Mouse (Mus musculus): ENCODE measurements around the gene Arl3. TPM values are rescaled to one million over a fixed set of nuclear protein-coding genes. Genes with fewer than 3 reads are reported as not detected.

Gene Arl3
- polyA plus RNA-seq, 1 experiment from 2014 or later: 39.6 TPM

GRCm38 (mm10) chr19:46562581-46563515, 10.2 kb downstream of the Arl3 start:
- H3K4me3 ChIP-seq (ENCODE audit: low read depth, low read length): no peak overlapping the region
- H3K36me3 ChIP-seq (ENCODE audit: control insufficient read depth, insufficient read depth, low read length): no peaks in the 10 kb centered on the region
- H3K9me3 ChIP-seq (ENCODE audit: control insufficient read depth, low read length): no peaks in the 10 kb centered on the region
- TF ChIP-seq EP300 (optimal IDR thresholded peaks at IDR 0.05) (no peak), CTCF (IDR thresholded peaks at IDR 0.05; ENCODE audit: low read depth) (no peak)
- no peaks in the 10 kb centered on the region for H3K27me3 ChIP-seq (ENCODE audit: control insufficient read depth, insufficient read depth, low read length)
- H3K4me2 ChIP-seq (replicated peaks; ENCODE audit: low read depth): no peak overlapping the region
- DNase-seq (ENCODE audit: low spot score) (no peak), ATAC-seq (ENCODE audit: low FRiP score, low TSS enrichment) (no peak)
- H3K4me1 ChIP-seq (replicated peaks; ENCODE audit: control insufficient read depth, insufficient read depth): no peaks in the 10 kb centered on the region
- 77% methylated on average over 14 of the region's 14 CpGs for WGBS
- H3K9ac ChIP-seq (ENCODE audit: low read length): no peak overlapping the region
- peak overlapping the region; percentile 25; the same call in 1 of the 2 replicates for H3K27ac ChIP-seq (replicated peaks)

GRCm38 (mm10) chr19:46562132-46562531, 10.9 kb downstream of the Arl3 start:
- H3K27me3 ChIP-seq (ENCODE audit: control insufficient read depth, insufficient read depth, low read length): no peaks in the 10 kb centered on the region
- H3K4me3 ChIP-seq (ENCODE audit: low read depth, low read length): no peak overlapping the region
- no peak overlapping the region for H3K4me2 ChIP-seq (replicated peaks; ENCODE audit: low read depth)
- no peak overlapping the region for H3K9ac ChIP-seq (ENCODE audit: low read length)
- ATAC-seq (ENCODE audit: low FRiP score, low TSS enrichment) (peak; percentile 62; the same call in 1 of the 2 replicates), DNase-seq (ENCODE audit: low spot score) (peak; percentile 56)
- peak overlapping the region; percentile 25; the same call in 1 of the 2 replicates for H3K27ac ChIP-seq (replicated peaks)
- no peaks in the 10 kb centered on the region for H3K4me1 ChIP-seq (replicated peaks; ENCODE audit: control insufficient read depth, insufficient read depth)
- no peak for TF ChIP-seq EP300 (optimal IDR thresholded peaks at IDR 0.05)
- peak; percentile 88 for TF ChIP-seq CTCF (IDR thresholded peaks at IDR 0.05; ENCODE audit: low read depth)
- no peaks in the 10 kb centered on the region for H3K36me3 ChIP-seq (ENCODE audit: control insufficient read depth, insufficient read depth, low read length)
- 29% methylated on average over 1 of the region's 1 CpGs for WGBS
- H3K9me3 ChIP-seq (ENCODE audit: control insufficient read depth, low read length): no peaks in the 10 kb centered on the region

GRCm38 (mm10) chr19:46558631-46559030, 14.4 kb downstream of the Arl3 start:
- no peaks in the 10 kb centered on the region for H3K4me1 ChIP-seq (replicated peaks; ENCODE audit: control insufficient read depth, insufficient read depth)
- H3K27ac ChIP-seq (replicated peaks): no peak overlapping the region
- no peak overlapping the region for H3K9ac ChIP-seq (ENCODE audit: low read length)
- 68% methylated on average over 12 of the region's 12 CpGs for WGBS
- no peaks in the 10 kb centered on the region for H3K9me3 ChIP-seq (ENCODE audit: control insufficient read depth, low read length)
- DNase-seq (ENCODE audit: low spot score) (peak; percentile 48), ATAC-seq (ENCODE audit: low FRiP score, low TSS enrichment) (0 out of 2 replicates have a peak, but pooled peaks have one; percentile 21)
- no peaks in the 10 kb centered on the region for H3K27me3 ChIP-seq (ENCODE audit: control insufficient read depth, insufficient read depth, low read length)
- H3K4me2 ChIP-seq (replicated peaks; ENCODE audit: low read depth): no peak overlapping the region
- TF ChIP-seq EP300 (optimal IDR thresholded peaks at IDR 0.05) (no peak), CTCF (IDR thresholded peaks at IDR 0.05; ENCODE audit: low read depth) (no peak)
- no peaks in the 10 kb centered on the region for H3K36me3 ChIP-seq (ENCODE audit: control insufficient read depth, insufficient read depth, low read length)
- H3K4me3 ChIP-seq (ENCODE audit: low read depth, low read length): no peak overlapping the region

GRCm38 (mm10) chr19:46558009-46558408, 15.0 kb downstream of the Arl3 start:
- Histone ChIP-seq H3K36me3 (ENCODE audit: control insufficient read depth, insufficient read depth, low read length) (no peaks in the 10 kb centered on the region), H3K27me3 (ENCODE audit: control insufficient read depth, insufficient read depth, low read length) (no peaks in the 10 kb centered on the region), H3K9ac (ENCODE audit: low read length) (no peak overlapping the region), H3K9me3 (ENCODE audit: control insufficient read depth, low read length) (no peaks in the 10 kb centered on the region), H3K4me1 (replicated peaks; ENCODE audit: control insufficient read depth, insufficient read depth) (no peaks in the 10 kb centered on the region), H3K4me2 (replicated peaks; ENCODE audit: low read depth) (no peak overlapping the region), H3K4me3 (ENCODE audit: low read depth, low read length) (no peak overlapping the region), H3K27ac (replicated peaks) (no peak overlapping the region)
- 77% methylated on average over 8 of the region's 8 CpGs for WGBS
- DNase-seq (ENCODE audit: low spot score) (no peak), ATAC-seq (ENCODE audit: low FRiP score, low TSS enrichment) (no peak)
- TF ChIP-seq EP300 (optimal IDR thresholded peaks at IDR 0.05): no peak
- TF ChIP-seq CTCF (IDR thresholded peaks at IDR 0.05; ENCODE audit: low read depth): peak; percentile 31

GRCm38 (mm10) chr19:46553541-46553955, 19.4 kb downstream of the Arl3 start:
- H3K9ac ChIP-seq (ENCODE audit: low read length): no peak overlapping the region
- 64% methylated on average over 11 of the region's 11 CpGs for WGBS
- ATAC-seq (ENCODE audit: low FRiP score, low TSS enrichment): no peak

GRCm38 (mm10) chr19:46552496-46552895, 20.5 kb downstream of the Arl3 start:
- no peaks in the 10 kb centered on the region for H3K9me3 ChIP-seq (ENCODE audit: control insufficient read depth, low read length)
- H3K27ac ChIP-seq (replicated peaks): no peak overlapping the region
- no peak overlapping the region for H3K9ac ChIP-seq (ENCODE audit: low read length)
- ATAC-seq (ENCODE audit: low FRiP score, low TSS enrichment) (no peak), DNase-seq (ENCODE audit: low spot score) (no peak)
- H3K4me2 ChIP-seq (replicated peaks; ENCODE audit: low read depth): no peak overlapping the region
- no peaks in the 10 kb centered on the region for H3K4me1 ChIP-seq (replicated peaks; ENCODE audit: control insufficient read depth, insufficient read depth)
- TF ChIP-seq EP300 (optimal IDR thresholded peaks at IDR 0.05) (no peak), CTCF (IDR thresholded peaks at IDR 0.05; ENCODE audit: low read depth) (no peak)
- H3K4me3 ChIP-seq (ENCODE audit: low read depth, low read length): no peak overlapping the region
- 85% methylated on average over 3 of the region's 4 CpGs for WGBS
- no peaks in the 10 kb centered on the region for H3K27me3 ChIP-seq (ENCODE audit: control insufficient read depth, insufficient read depth, low read length)
- peaks cover 4% of the 10 kb centered on the region for H3K36me3 ChIP-seq (ENCODE audit: control insufficient read depth, insufficient read depth, low read length)

More at GRCm38 (mm10) chr19:46553541-46553955, 19.4 kb downstream of the Arl3 start:
- no peak for DNase-seq (ENCODE audit: low spot score)
- Histone ChIP-seq H3K27me3 (ENCODE audit: control insufficient read depth, insufficient read depth, low read length) (no peaks in the 10 kb centered on the region), H3K27ac (replicated peaks) (no peak overlapping the region), H3K4me1 (replicated peaks; ENCODE audit: control insufficient read depth, insufficient read depth) (no peaks in the 10 kb centered on the region), H3K4me3 (ENCODE audit: low read depth, low read length) (no peak overlapping the region), H3K9me3 (ENCODE audit: control insufficient read depth, low read length) (no peaks in the 10 kb centered on the region), H3K36me3 (ENCODE audit: control insufficient read depth, insufficient read depth, low read length) (peaks cover 4% of the 10 kb centered on the region), H3K4me2 (replicated peaks; ENCODE audit: low read depth) (no peak overlapping the region)
- TF ChIP-seq CTCF (IDR thresholded peaks at IDR 0.05; ENCODE audit: low read depth) (no peak), EP300 (optimal IDR thresholded peaks at IDR 0.05) (no peak)

Measured in stomach, postnatal 0 days (tissue).